Mouse (Mus musculus) spleen, postnatal 36 days (tissue): ENCODE data around the gene Wdfy3.
"Not testable (repeated sequence)": the region's sequence is repeated elsewhere in the genome, so short reads cannot be mapped to it uniquely, and the experiment has no call there.

Source experiments
- DNase-seq, 2 experiments: peaks; one replicate each; pipeline ENCODE4 v3.0.0; 2022; ENCODE audit warnings: low spot score in 2 of 2, mixed read lengths in 1 of 2

Gene Wdfy3

GRCm38 (mm10) chr5:101948641-101949040 is 121.1 kb downstream of the Wdfy3 start:
- no peak for DNase-seq

GRCm38 (mm10) chr5:101945731-101946130 is 124.0 kb downstream of the Wdfy3 start:
- DNase-seq = no peak

DNA sequence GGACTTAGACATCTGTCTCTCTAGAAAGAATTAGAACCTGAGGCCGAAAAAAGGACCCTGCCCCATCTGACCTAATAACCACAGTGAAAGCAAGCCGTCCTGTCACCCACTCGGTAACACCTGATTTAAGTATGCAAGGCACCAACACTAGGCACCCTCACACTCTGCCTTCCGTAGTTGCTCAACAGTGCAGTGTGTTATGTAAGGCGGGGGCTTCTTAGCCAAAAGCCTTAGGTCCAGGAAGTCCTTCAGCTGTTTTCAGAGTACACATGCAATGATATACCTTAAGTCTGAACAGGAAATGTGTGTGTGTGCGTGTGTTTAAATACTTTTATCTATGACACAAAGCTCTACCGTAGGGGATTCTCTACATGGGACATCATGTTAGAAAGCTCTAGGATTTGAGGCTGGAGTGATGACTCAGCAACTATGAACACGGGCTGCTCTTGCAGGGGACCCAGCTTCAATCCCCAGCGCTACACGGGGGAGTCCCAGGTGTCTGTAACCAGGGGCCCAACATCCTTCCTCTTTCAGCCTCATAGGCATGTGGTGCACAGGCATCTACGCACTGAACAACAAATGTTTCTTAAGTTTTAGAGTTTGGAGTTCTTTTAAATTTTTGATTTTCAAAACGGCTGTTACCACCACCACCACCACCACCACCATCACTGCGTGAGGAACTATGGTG is 131.7 kb downstream of the Wdfy3 start:
- peak; percentile 27 to 29 for DNase-seq

- DNase-seq = no peak
Measured at GRCm38 (mm10) chr5:101937362-101937761, 132.4 kb downstream of the Wdfy3 start.

DNA sequence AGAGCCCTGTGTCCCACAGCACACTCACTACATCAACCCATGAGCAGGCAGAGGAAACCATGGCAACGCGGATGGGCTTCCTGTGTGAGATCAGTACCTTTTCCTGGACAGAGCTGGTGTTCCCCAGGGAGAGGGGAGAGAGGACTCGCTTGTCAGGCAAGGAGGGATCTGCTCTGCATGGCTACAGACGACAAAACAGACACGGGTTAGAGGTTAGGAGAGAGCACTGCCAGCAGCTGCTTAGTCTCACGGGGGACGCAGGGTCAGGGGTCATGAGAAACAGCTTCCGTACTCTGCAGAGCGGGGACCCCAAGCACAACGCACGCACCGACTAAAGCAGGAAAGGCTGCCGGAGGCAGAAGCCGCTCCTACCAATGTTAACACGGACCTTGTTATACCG is 133.8 kb downstream of the Wdfy3 start:
- DNase-seq = peak; percentile 18 to 22

DNA sequence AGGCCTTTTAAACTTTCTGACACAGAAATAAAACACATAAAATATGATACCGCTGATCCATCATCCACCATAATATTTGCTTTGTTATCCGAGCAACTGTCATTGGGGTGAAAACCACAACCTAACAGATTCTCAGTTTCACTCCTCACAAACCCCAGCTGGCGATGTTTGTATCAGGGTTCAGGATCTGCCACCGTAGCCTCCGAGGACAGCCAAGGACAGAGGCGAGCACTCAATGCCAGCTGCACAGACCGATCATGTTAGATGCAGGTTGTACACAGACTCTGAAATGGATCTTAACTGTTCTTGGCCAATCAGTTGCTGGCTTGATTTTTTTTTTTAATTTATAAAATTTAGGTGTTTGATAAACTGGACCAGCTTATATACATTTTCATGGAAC is 135.1 kb downstream of the Wdfy3 start:
- DNase-seq = no peak

GRCm38 (mm10) chr5:101932971-101933810 is 136.5 kb downstream of the Wdfy3 start:
- no peak for DNase-seq

- DNase-seq = no peak
Measured at GRCm38 (mm10) chr5:101931997-101932396, 137.7 kb downstream of the Wdfy3 start.

- no peak for DNase-seq
Measured at GRCm38 (mm10) chr5:101926311-101926710, 143.4 kb downstream of the Wdfy3 start.

GRCm38 (mm10) chr5:101923710-101924109 is 146.0 kb downstream of the Wdfy3 start:
- DNase-seq = no peak

GRCm38 (mm10) chr5:101919559-101919958 is 150.2 kb downstream of the Wdfy3 start:
- no peak for DNase-seq

DNA sequence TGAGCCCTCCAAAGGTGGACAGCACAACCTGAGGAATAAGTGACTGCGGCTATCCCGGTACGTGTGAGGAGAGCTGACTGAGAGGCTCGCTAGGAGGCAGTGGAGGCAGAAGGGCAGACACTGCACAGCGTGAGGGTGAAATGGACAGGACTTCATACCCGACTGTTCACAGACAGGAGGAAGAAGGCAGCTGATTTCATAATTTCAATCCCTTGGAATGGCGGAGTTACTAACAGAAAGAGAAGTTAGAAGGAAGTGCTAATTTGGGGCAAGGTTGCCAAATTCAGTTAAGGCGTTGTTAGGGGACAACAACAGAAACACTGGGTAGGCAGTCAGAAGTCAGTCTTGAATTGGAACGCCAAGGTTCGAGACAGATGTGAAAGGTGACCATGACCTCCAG is 160.3 kb downstream of the Wdfy3 start:
- no peak for DNase-seq

DNA sequence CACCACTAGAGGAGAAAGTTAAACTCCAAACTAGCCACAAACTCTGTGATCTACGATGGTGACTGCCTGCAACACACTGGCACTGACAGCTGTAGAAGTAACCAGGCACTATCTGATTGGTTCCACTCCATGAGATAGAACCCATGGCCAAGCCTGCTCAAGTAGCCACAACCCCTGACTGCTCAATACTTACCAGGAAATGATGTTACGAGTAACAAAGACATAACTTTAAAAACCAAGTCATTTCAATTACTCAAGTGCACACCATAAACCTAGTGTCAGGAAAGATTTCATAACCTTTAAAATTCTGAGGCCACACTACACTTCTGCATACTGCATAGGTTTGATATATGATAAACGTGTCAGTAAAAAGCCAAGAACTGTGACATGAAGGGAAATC is 164.1 kb downstream of the Wdfy3 start:
- no peak for DNase-seq

DNA sequence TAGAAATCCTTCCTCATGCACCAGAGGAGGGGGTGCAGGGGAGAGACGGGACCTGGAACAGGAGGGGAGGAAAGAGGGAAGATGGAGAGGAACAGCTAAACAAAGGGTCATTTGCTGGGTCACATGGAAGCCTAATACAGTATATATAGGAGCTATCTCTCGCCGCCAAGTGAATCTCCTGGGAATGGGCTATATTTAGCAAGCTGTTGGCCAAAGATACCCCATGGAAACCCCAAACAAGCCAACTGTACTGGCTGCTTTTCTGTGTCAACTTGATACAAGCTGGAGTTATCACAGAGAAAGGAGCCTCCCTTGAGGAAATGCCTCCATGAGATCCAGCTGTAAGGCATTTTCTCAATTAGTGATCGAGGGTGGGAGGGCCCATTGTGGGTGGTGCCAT is 164.9 kb downstream of the Wdfy3 start:
- DNase-seq = not testable (repeated sequence)

DNA sequence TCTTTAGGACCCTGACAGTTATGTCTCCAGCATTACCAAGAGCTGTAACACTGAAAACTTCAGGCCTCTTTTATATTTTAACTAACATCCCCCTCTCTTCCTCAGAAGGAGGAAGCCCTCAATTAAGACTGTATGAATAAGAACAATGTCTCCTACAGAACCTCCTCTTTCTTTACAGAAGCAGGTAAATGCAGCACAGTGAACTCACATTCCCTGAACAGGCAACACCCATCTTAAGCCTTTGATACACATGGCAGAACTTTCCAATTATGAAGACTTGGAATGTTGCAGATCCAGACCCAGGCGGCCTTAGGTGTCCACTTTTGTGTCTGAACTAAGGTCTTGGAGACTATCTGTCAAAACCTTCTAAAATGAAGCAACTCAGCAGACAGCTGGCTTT is 167.0 kb downstream of the Wdfy3 start:
- DNase-seq = no peak

GRCm38 (mm10) chr5:101899981-101900380 is 169.7 kb downstream of the Wdfy3 start:
- DNase-seq = no peak

DNA sequence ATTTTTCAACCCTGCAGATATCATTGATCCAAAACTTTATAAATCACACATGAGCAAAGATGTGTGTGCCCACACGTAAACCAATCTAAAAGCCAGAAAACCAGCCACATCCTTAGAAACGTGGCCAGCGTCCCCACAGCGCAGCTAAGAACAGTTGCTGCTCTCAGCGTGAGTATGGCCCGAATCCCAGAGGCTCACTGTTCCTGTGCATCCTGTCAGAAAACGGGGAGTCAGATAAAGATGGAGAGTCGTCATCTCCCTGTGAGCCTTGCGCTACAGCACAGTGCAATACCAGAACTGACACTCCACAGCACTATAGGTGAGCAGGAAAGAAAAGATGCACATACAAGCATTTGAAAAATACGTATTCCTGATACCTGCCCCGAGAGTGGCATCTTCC is 172.9 kb downstream of the Wdfy3 start:
- DNase-seq = no peak

DNA sequence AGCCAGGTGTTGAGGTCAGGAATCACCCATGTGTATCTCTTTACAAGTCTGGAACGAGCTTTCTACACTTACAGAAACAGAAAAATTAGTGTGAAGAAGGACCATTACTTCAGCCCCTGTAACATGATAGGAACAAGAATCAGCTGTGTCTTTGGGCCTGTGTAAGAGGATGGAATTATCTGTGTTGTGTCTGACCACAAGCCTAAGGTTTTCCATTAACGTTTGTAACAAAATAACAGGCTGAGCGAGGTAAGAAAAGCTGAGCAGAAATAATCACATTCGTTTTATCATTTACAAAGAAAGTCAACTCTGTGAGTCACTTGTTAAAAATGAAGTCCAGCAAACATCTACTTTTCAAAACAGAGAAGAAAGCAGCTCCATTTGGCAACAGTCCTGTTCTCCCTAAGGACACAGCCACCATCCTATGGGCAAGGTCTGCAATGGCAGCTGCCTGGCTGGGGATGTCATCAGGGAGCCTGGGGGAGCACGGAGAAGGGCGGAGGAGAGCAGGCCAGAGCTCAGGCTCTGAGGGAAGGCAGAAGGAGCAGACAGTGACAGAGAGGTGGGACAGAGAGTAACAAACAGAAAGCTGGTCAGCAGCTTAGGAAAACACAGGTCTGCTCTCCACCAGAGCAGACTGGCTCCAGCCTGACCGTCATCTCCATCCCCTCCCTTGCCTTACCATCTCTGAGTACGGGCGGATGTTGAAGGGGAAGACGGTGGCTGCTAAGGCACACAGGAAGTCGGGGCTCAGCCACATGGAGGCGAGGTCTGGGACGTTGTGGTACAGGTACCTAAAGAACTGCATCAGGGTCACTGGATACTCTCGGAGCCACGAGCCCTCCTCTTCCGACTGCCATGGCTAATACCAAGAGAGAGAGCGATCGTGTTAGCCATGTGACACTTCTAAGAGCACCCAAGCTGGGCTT is 173.7 kb downstream of the Wdfy3 start:
- DNase-seq = no peak

- no peak for DNase-seq
Measured at GRCm38 (mm10) chr5:101895119-101895518, 174.6 kb downstream of the Wdfy3 start.

- DNase-seq = no peak
Measured at GRCm38 (mm10) chr5:101893820-101894515, 175.8 kb downstream of the Wdfy3 start.

- DNase-seq = no peak
Measured at GRCm38 (mm10) chr5:101891694-101892416, 177.9 kb downstream of the Wdfy3 start.
